Comparison of ENCODE assay signal across 15 mouse cellular contexts in the genomic region with DNA sequence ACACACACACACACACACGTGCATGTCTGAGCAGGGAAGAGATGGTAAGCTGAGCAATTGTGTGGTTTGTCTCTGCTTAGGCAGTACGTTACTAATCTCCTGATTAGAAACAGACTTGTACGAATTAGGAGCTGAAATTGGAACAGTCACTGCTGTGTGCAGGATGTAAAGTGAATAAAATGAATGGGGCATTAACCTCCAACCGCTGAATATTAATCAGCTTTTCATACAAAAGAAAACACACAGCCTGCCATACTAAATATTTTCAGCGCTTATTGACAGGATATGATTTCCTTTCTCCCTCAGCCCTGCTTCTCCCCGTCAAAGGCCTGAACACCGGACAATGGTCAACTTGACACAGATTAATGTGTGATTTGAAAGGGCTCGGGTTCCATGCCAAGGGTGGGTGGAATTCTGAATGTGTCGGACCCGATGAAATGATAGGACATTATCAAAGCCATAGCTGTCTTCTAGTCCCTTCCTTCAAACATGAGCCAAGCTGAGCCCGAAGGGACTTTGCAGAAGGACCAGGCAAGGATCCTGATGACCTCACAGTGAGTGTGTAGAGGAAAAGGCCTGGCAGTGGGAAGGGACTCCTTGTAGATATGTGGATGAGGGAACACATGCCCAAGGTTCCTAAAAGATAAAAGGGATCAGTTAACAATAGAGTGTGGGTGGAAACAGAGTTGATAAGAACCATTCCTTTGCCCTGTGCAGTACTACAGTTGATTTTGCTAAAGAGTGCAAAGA.
A peak's percentile ranks its signal among the peaks of the same experiment; 100 is the strongest.
DNase-seq lines count a peak whose midpoint lies in the region; ATAC-seq lines count a peak whose summit lies in the region.
"Had no signal": no experiment of that assay in that cellular context is flagged by ENCODE, and none has a peak within 500 bp of the region (broad histone marks: within the 10 kb centered on the region; RNA-seq: fewer than 3 reads in every experiment).

No protein-coding gene starts in this region.

- ATAC-seq in forebrain, embryonic 12.5 days (ENCODE audit: low FRiP score) = no peak
- ATAC-seq in hindbrain, embryonic 16.5 days = peak; percentile 34; the same call in 1 of the 2 replicates
- no peak for ATAC-seq in kidney, embryonic 15.5 days (replicated peaks; ENCODE audit: low FRiP score)
- ATAC-seq: inflammation-experienced regulatory T-cells, adult 6 months had no signal

- H3K4me3 ChIP-seq in forebrain, embryonic 12.5 days (replicated peaks) = no peak overlapping the region
- no peak overlapping the region for H3K4me3 ChIP-seq in hindbrain, embryonic 16.5 days (ENCODE audit: low read length)
- H3K4me3 ChIP-seq in kidney, embryonic 15.5 days (replicated peaks) = no peak overlapping the region
- H3K4me3 ChIP-seq: liver, embryonic 15.5 days had no signal

- H3K27ac ChIP-seq in forebrain, embryonic 12.5 days = peak overlapping the region; percentile 57; the same call in 1 of the 2 replicates
- H3K27ac ChIP-seq in hindbrain, embryonic 16.5 days (ENCODE audit: low read depth, low read length) = no peak overlapping the region
- no peak overlapping the region for H3K27ac ChIP-seq in kidney, embryonic 15.5 days
- H3K27ac ChIP-seq: liver, embryonic 15.5 days had no signal

- no peaks in the 10 kb centered on the region for H3K9me3 ChIP-seq in forebrain, embryonic 12.5 days
- no peaks in the 10 kb centered on the region for H3K9me3 ChIP-seq in hindbrain, embryonic 16.5 days (ENCODE audit: control insufficient read depth, low read length)
- H3K9me3 ChIP-seq in kidney, embryonic 15.5 days (replicated peaks) = no peaks in the 10 kb centered on the region
- H3K9me3 ChIP-seq: liver, embryonic 15.5 days had no signal

- H3K27me3 ChIP-seq in forebrain, embryonic 12.5 days = no peaks in the 10 kb centered on the region
- H3K27me3 ChIP-seq in hindbrain, embryonic 16.5 days (replicated peaks; ENCODE audit: control insufficient read depth, insufficient read depth, low read length) = no peaks in the 10 kb centered on the region
- no peaks in the 10 kb centered on the region for H3K27me3 ChIP-seq in kidney, embryonic 15.5 days
- H3K27me3 ChIP-seq: CH12.LX; liver, embryonic 15.5 days had no signal

- WGBS in forebrain, embryonic 12.5 days = 31% methylated on average over 11 of the region's 11 CpGs
- WGBS in hindbrain, embryonic 16.5 days = 22% methylated on average over 11 of the region's 11 CpGs
- WGBS in kidney, embryonic 15.5 days = 66% methylated on average over 11 of the region's 11 CpGs

- no peak overlapping the region for H3K9ac ChIP-seq in forebrain, embryonic 12.5 days
- H3K9ac ChIP-seq in hindbrain, embryonic 16.5 days (ENCODE audit: low read depth, low read length) = no peak overlapping the region
- H3K9ac ChIP-seq in kidney, embryonic 15.5 days = no peak overlapping the region
- H3K9ac ChIP-seq: liver, embryonic 15.5 days had no signal

- no peaks in the 10 kb centered on the region for H3K36me3 ChIP-seq in forebrain, embryonic 12.5 days (replicated peaks)
- H3K36me3 ChIP-seq in hindbrain, embryonic 16.5 days (ENCODE audit: control insufficient read depth, insufficient read depth, low read length) = no peaks in the 10 kb centered on the region
- H3K36me3 ChIP-seq in kidney, embryonic 15.5 days = no peaks in the 10 kb centered on the region
- H3K36me3 ChIP-seq: liver, embryonic 15.5 days had no signal

- DNase-seq in retina, postnatal 1 day = peak; percentile 66
- DNase-seq in retina, embryonic 14.5 days (ENCODE audit: low spot score) = no peak
- peak; percentile 5 for DNase-seq in retina, postnatal 7 days (ENCODE audit: low read depth, low spot score)
- no peak for DNase-seq in urinary bladder, adult 18-20 months (ENCODE audit: low spot score in 2 of 2)
- no peak for DNase-seq in gastrocnemius, adult 18-20 months (ENCODE audit: low spot score)
- DNase-seq: adrenal gland, postnatal 36 days; cerebellum, adult 2 months; gastrocnemius, postnatal 10 days; kidney, postnatal 25 days had no signal

- no peak overlapping the region for H3K4me2 ChIP-seq in forebrain, embryonic 12.5 days
- H3K4me2 ChIP-seq in hindbrain, embryonic 16.5 days (ENCODE audit: low read length) = no peak overlapping the region
- H3K4me2 ChIP-seq in kidney, embryonic 15.5 days = no peak overlapping the region
- H3K4me2 ChIP-seq: liver, embryonic 15.5 days had no signal

- peaks cover 9% of the 10 kb centered on the region for H3K4me1 ChIP-seq in forebrain, embryonic 12.5 days
- H3K4me1 ChIP-seq in hindbrain, embryonic 16.5 days (ENCODE audit: control insufficient read depth, insufficient read depth, low read depth, low read length) = 0 out of 2 replicates have a peak, but pooled peaks cover 2% of the 10 kb centered on the region
- no peaks in the 10 kb centered on the region for H3K4me1 ChIP-seq in kidney, embryonic 15.5 days
- H3K4me1 ChIP-seq: liver, embryonic 15.5 days had no signal

Comparison
In these comparisons a context has a peak if more than half of its experiments do, and no peak if none do; other contexts are left out.
1. DNase-seq: peak in retina, postnatal 1 day (single experiment) and retina, postnatal 7 days (single experiment); none in retina, embryonic 14.5 days (single experiment), urinary bladder, adult 18-20 months (0 of 2) and gastrocnemius, adult 18-20 months (single experiment).